7 mouse cellular contexts compared by ENCODE assay signal in the genomic region with DNA sequence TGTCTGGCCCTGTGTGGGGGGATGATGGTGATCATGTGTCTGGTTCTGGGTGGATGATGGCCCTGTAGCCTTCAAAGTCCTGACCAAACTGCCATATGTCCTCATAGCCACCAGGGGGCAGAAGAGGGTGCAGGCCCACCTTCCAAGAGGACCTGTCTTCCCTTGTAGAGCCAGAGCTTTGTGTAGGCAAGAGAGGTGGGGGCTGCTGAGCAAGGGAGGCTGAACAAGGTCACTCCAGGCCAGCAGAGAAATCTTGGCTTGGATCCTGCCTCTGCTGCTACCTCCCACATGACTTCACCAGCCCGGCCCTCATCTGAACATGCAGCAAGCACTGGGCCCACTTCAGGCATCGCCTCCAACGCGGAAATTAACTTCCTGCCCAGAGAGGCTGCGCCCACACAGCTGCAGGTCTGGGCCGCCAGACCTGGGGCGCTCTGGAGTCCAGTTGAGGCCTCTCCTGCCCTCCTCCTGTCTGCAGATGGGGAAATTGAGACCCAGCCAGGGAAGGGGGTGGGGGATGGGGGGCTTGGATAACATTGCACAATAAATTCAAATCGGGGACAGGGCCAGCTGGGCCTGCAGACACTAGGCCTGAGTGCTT. TPM values are rescaled to one million over a fixed set of nuclear protein-coding genes. Genes with fewer than 3 reads are reported as not detected.
DNase-seq lines count a peak whose midpoint lies in the region; ATAC-seq lines count a peak whose summit lies in the region.

No protein-coding gene starts in this region.

- peak; percentile 94 for DNase-seq in adrenal gland, postnatal 14 days
- peak; percentile 75 for DNase-seq in embryonic facial prominence, embryonic 10.5 days (ENCODE audit: low spot score)
- DNase-seq in heart, adult 11 months: peak; percentile 100
- peak; percentile 87 for DNase-seq in kidney, adult 18-20 months
- peak; percentile 35 to 40 for DNase-seq in monocyte, adult 2 months (ENCODE audit: low read depth in 1 of 2, low spot score in 2 of 2)
- peak; percentile 25 to 51 for DNase-seq in spleen, postnatal 14 days (ENCODE audit: low spot score in 2 of 2)

- WGBS in embryonic facial prominence, embryonic 10.5 days: 77% methylated on average over 8 of the region's 8 CpGs
- WGBS in limb, embryonic 12.5 days: 62% methylated on average over 8 of the region's 8 CpGs

- H3K4me2 ChIP-seq in limb, embryonic 12.5 days: no peak overlapping the region

- ATAC-seq in limb, embryonic 12.5 days (ENCODE audit: insufficient number of reproducible peaks, insufficient read depth, low FRiP score, low TSS enrichment, low read depth): peak; percentile 72

- H3K9me3 ChIP-seq in embryonic facial prominence, embryonic 10.5 days: peaks cover 3% of the 10 kb centered on the region; the same call in 1 of the 2 replicates
- H3K9me3 ChIP-seq in limb, embryonic 12.5 days: 0 out of 2 replicates have a peak, but pooled peaks cover 2% of the 10 kb centered on the region

- peak overlapping the region; percentile 61; the same call in 1 of the 2 replicates for H3K27ac ChIP-seq in embryonic facial prominence, embryonic 10.5 days (replicated peaks)
- H3K27ac ChIP-seq in limb, embryonic 12.5 days: peak overlapping the region; percentile 80

- peaks cover 57% of the 10 kb centered on the region for H3K27me3 ChIP-seq in embryonic facial prominence, embryonic 10.5 days (replicated peaks; ENCODE audit: low read depth, poor library complexity, severe bottlenecking)
- peaks cover 23% of the 10 kb centered on the region for H3K27me3 ChIP-seq in limb, embryonic 12.5 days

- H3K36me3 ChIP-seq in embryonic facial prominence, embryonic 10.5 days (replicated peaks): no peaks in the 10 kb centered on the region
- H3K36me3 ChIP-seq in limb, embryonic 12.5 days: no peaks in the 10 kb centered on the region

- no peak overlapping the region for H3K4me3 ChIP-seq in embryonic facial prominence, embryonic 10.5 days
- no peak overlapping the region for H3K4me3 ChIP-seq in limb, embryonic 12.5 days (replicated peaks)

- H3K4me1 ChIP-seq in embryonic facial prominence, embryonic 10.5 days: peaks cover 17% of the 10 kb centered on the region
- peaks cover 21% of the 10 kb centered on the region for H3K4me1 ChIP-seq in limb, embryonic 12.5 days (replicated peaks)

- H3K9ac ChIP-seq in limb, embryonic 12.5 days (replicated peaks): no peak overlapping the region; the same call in 1 of the 2 replicates

RNA-seq across cellular contexts. Expression of a gene that starts 28.4 kb away (rescaled TPM):
- total RNA-seq in adrenal gland, postnatal 14 days (2021): 0.30 and 0.75 TPM in 2 replicates
- polyA plus RNA-seq in embryonic facial prominence, embryonic 10.5 days (2016; fragmentation: Nextera tagmentation; extraction: Ambion mirVana): 22.0 and 29.5 TPM in 2 replicates
- polyA plus RNA-seq in limb, embryonic 12.5 days (2016; fragmentation: Nextera tagmentation; extraction: Ambion mirVana): 31.2 and 34.8 TPM in 2 replicates

Comparison
In these comparisons a context has a peak if more than half of its experiments do, and no peak if none do; other contexts are left out.
1. DNase-seq: peak in every context shown above with its lines; median percentile 100 in heart, adult 11 months; 94 in adrenal gland, postnatal 14 days; 87 in kidney, adult 18-20 months; 75 in embryonic facial prominence, embryonic 10.5 days; 38 in spleen, postnatal 14 days; 38 in monocyte, adult 2 months.